Mouse (Mus musculus) lung, adult 18-20 months (tissue): ENCODE data around the gene Smim10l1.

ENCODE experiments used
- DNase-seq, 2 experiments: peaks; one replicate each; pipeline ENCODE4 v3.0.0; 2022; ENCODE audit warnings: mixed read lengths in 2 of 2

The Smim10l1 gene

GRCm38 (mm10) chr6:133104609-133104921, at the start of gene Smim10l1:
Gene Smim10l1, plus strand, starts transcription at chr6:133104909.
- no peak for DNase-seq

- DNase-seq, result no peak
These were observed 49.0 kb upstream of the Smim10l1 start, which contains the start of gene Tas2r140 for GRCm38 (mm10) chr6:133055716-133056115. Gene Tas2r140, minus strand, starts transcription at chr6:133055816.

DNA sequence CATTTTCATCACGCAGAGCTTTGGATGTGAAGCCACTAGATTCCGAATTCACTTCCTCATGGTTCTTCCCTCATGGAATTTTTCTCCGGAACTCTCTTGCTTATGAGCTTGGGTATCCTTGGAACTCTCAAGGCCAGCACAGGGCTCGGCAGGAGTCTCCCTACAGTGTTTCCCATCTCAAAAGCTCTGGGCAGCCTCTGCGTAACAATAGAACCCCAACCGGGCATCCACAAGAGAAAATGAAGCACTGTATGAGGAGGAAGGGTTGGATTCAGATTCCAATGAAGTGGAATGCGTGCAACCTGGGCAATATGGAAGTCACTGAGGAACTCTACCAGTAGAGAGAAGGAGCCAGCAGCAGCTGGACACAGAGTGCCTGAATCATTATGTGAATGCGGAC, 12.5 kb upstream of the Smim10l1 start:
- DNase-seq, result no peak

- no peak for DNase-seq
These were observed 2.3 kb upstream of the Smim10l1 start for GRCm38 (mm10) chr6:133102430-133102829.

DNA sequence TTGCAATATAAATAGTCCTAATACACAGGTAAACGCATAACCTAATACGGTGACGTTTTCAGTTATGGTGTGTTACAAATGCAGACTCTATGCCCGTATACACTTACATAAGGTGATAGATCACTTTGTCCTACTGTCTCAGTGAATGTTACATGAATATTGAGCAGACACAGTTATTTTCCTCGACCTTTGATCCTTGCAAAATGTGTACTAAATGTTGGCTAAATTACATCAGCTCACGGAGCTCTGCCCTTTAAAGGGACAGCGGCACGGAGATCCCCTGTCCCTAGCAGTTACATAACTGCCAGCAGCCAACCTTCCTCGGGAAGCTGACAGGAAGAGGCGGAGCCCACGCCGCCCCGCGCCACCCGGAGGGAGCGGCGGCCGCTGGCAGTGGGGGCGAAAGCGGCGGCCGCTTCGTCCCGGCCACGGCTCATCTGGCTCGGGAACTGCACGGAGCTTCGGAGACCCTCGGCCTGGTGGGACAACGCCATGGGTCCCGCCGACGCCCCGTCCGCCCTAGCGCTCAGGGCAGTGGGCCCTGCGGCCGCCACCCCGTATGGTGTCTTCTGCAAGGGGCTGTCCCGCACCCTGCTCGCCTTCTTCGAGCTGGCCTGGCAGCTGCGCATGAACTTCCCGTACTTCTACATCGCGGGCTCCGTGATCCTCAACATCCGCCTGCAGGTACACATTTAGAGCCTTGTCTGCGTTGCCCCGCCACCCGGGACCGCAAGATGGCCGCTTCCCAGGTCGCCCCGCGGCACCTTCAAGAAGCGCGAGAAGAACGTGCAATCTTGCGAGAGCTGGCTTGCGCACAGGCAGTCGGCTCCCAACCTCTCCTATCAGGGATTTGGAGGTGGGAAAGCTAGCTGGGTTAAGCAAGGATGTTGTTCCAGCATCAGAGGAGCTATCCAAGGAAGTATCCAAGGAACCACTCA, 482 bp downstream of the Smim10l1 start:
- peak; percentile 89 to 94 for DNase-seq
